Mouse (Mus musculus) MN1 (cell line): ENCODE data around the gene Plxna4.
A peak's percentile ranks its signal among the peaks of the same experiment; 100 is the strongest.

Experiments
- DNase-seq: peaks from one replicate; pipeline ENCODE4 v3.0.0-alpha.2; 2016; ENCODE audit warnings: low spot score

The Plxna4 gene

GRCm38 (mm10) chr6:32251674-32252073, 336.3 kb downstream of the Plxna4 start:
- DNase-seq: no peak

- no peak for DNase-seq
Observed at GRCm38 (mm10) chr6:32246036-32246435, 342.0 kb downstream of the Plxna4 start.

GRCm38 (mm10) chr6:32243040-32243439, 345.0 kb downstream of the Plxna4 start:
- no peak for DNase-seq

GRCm38 (mm10) chr6:32231383-32231782, 356.6 kb downstream of the Plxna4 start:
- DNase-seq: no peak

GRCm38 (mm10) chr6:32226636-32227035, 361.4 kb downstream of the Plxna4 start:
- no peak for DNase-seq

- no peak for DNase-seq
Observed at GRCm38 (mm10) chr6:32224007-32224703, 363.8 kb downstream of the Plxna4 start.

GRCm38 (mm10) chr6:32220765-32221164, 367.2 kb downstream of the Plxna4 start:
- no peak for DNase-seq

- DNase-seq: no peak
Observed at GRCm38 (mm10) chr6:32218544-32218943, 369.4 kb downstream of the Plxna4 start.

- peak; percentile 10 for DNase-seq
Observed at GRCm38 (mm10) chr6:32212439-32212838, 375.6 kb downstream of the Plxna4 start.

GRCm38 (mm10) chr6:32210139-32210538, 377.9 kb downstream of the Plxna4 start:
- no peak for DNase-seq

- no peak for DNase-seq
Observed at GRCm38 (mm10) chr6:32208951-32209350, 379.0 kb downstream of the Plxna4 start.

GRCm38 (mm10) chr6:32204253-32204652, 383.7 kb downstream of the Plxna4 start:
- DNase-seq: no peak

GRCm38 (mm10) chr6:32203389-32203788, 384.6 kb downstream of the Plxna4 start:
- DNase-seq: no peak

GRCm38 (mm10) chr6:32202664-32203192, 385.3 kb downstream of the Plxna4 start:
- no peak for DNase-seq

- DNase-seq: no peak
Observed at GRCm38 (mm10) chr6:32201506-32201905, 386.5 kb downstream of the Plxna4 start.

GRCm38 (mm10) chr6:32199616-32200015, 388.4 kb downstream of the Plxna4 start:
- no peak for DNase-seq

GRCm38 (mm10) chr6:32196913-32197312, 391.1 kb downstream of the Plxna4 start:
- no peak for DNase-seq

GRCm38 (mm10) chr6:32193046-32193445, 394.9 kb downstream of the Plxna4 start:
- no peak for DNase-seq

- no peak for DNase-seq
Observed at GRCm38 (mm10) chr6:32184402-32184985, 403.5 kb downstream of the Plxna4 start.

- DNase-seq: no peak
Observed at GRCm38 (mm10) chr6:32183651-32184185, 404.3 kb downstream of the Plxna4 start.

- DNase-seq: no peak
Observed at GRCm38 (mm10) chr6:32180012-32180358, 408.0 kb downstream of the Plxna4 start.

GRCm38 (mm10) chr6:32179346-32180011, 408.5 kb downstream of the Plxna4 start:
- peak; percentile 69 for DNase-seq

GRCm38 (mm10) chr6:32177905-32178304, 410.1 kb downstream of the Plxna4 start:
- no peak for DNase-seq
